Mouse (Mus musculus) mouse trophoblast stem cell (cell line): ENCODE measurements around the gene Nanp.

Source experiments
- in situ Hi-C, 2 experiments: fragments of 300-500 bp; cut with MseI, MboI; formaldehyde crosslinking; loops; 2 replicates in 1 of 2; 3 replicates in 1 of 2; pipeline ENCODE4 v1.15.1; 2025

Gene Nanp

GRCm38 (mm10) chr2:150997618-150998017, 41.6 kb downstream of the Nanp start:
- in situ Hi-C loops: no loop called here

GRCm38 (mm10) chr2:150995324-150995723, 43.9 kb downstream of the Nanp start:
- in situ Hi-C loops: no loop called here

- in situ Hi-C loops: no loop called here
Measured at GRCm38 (mm10) chr2:150991050-150991449, 48.1 kb downstream of the Nanp start.

GRCm38 (mm10) chr2:150990506-150990905, 48.7 kb downstream of the Nanp start:
- in situ Hi-C loops: no loop called here

DNA sequence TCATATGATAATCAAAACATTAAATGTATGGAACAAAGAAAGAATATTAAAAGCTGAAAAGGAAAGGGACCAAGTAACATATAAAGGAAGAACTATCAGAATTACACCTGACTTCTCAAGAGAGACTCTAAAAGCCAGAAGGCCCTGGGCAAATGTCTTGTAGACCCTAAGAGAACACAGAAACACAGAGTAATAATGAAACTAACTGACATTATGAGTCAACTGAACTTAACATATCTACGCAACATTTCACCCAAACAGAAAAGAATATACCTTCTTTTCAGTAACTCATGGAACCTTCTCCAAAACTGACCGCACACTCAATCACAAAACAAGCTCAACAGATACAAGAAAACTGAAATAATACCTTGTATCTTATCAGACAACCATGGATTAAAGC, 53.8 kb downstream of the Nanp start:
- in situ Hi-C loops: no loop called here

- in situ Hi-C loops: no loop called here
Measured at GRCm38 (mm10) chr2:150982051-150982450, 57.1 kb downstream of the Nanp start.

DNA sequence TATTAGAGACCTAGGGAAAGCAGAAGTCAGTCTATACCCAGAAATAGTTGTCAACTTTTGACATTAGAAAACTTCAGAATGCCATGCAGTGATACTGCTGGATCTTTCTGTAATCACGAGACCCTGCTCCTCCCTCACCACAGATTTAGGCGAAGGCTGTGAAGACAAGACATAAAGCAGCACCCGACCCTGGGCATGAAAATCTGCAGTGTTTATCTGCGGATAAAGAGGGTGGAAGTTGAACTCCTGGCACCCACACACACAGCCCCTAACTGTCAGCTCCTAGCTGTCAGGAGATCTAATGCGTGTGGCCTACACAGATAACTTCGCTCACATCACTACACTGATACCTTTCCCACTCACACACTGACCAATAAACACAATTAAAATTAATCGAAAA, 57.7 kb downstream of the Nanp start:
- in situ Hi-C loops: no loop called here

- in situ Hi-C loops: no loop called here
Measured at GRCm38 (mm10) chr2:150979861-150980620, 59.2 kb downstream of the Nanp start.
